Mouse (Mus musculus): ENCODE data around the gene Hist1h4a. TPM values are rescaled to one million over a fixed set of nuclear protein-coding genes. Genes with fewer than 3 reads are reported as not detected.

Hist1h4a gene
- polyA plus RNA-seq, 1 experiment from 2014 or later = not detected

GRCm38 (mm10) chr13:23740256-23740840 is 20.7 kb downstream of the Hist1h4a start:
- peak overlapping the region; percentile 52 for H3K4me3 ChIP-seq (ENCODE audit: low read depth, low read length)
- peak overlapping the region; percentile 91 for H3K4me2 ChIP-seq
- H3K27ac ChIP-seq (ENCODE audit: low read depth, low read length) = peak overlapping the region; percentile 100
- no peaks in the 10 kb centered on the region for H3K36me3 ChIP-seq (ENCODE audit: control insufficient read depth, insufficient read depth, low read length)
- DNase-seq (ENCODE audit: low spot score) = no peak
- 23% methylated on average over 13 of the region's 13 CpGs for WGBS
- no peak for ATAC-seq (replicated peaks; ENCODE audit: low FRiP score)
- no peaks in the 10 kb centered on the region for H3K27me3 ChIP-seq (replicated peaks; ENCODE audit: control insufficient read depth, insufficient read depth, low read length)
- H3K4me1 ChIP-seq (replicated peaks; ENCODE audit: control insufficient read depth, insufficient read depth, low read length) = peaks cover 7% of the 10 kb centered on the region
- H3K9ac ChIP-seq (ENCODE audit: low read depth, low read length) = peak overlapping the region; percentile 83
- H3K9me3 ChIP-seq (ENCODE audit: control insufficient read depth, low read length) = no peaks in the 10 kb centered on the region

GRCm38 (mm10) chr13:23739922-23740252 is 21.1 kb downstream of the Hist1h4a start:
- Histone ChIP-seq H3K27me3 (replicated peaks; ENCODE audit: control insufficient read depth, insufficient read depth, low read length) (no peaks in the 10 kb centered on the region), H3K9me3 (ENCODE audit: control insufficient read depth, low read length) (no peaks in the 10 kb centered on the region), H3K36me3 (ENCODE audit: control insufficient read depth, insufficient read depth, low read length) (no peaks in the 10 kb centered on the region), H3K4me2 (peak overlapping the region; percentile 91), H3K27ac (ENCODE audit: low read depth, low read length) (peak overlapping the region; percentile 100), H3K4me1 (replicated peaks; ENCODE audit: control insufficient read depth, insufficient read depth, low read length) (peaks cover 7% of the 10 kb centered on the region), H3K4me3 (ENCODE audit: low read depth, low read length) (peak overlapping the region; percentile 52), H3K9ac (ENCODE audit: low read depth, low read length) (peak overlapping the region; percentile 83)
- DNase-seq (ENCODE audit: low spot score) (no peak), ATAC-seq (replicated peaks; ENCODE audit: low FRiP score) (no peak)
- under 1% methylated on average over 14 of the region's 14 CpGs for WGBS

- H3K4me1 ChIP-seq (replicated peaks; ENCODE audit: control insufficient read depth, insufficient read depth, low read length) = peaks cover 7% of the 10 kb centered on the region
- H3K9ac ChIP-seq (ENCODE audit: low read depth, low read length) = peak overlapping the region; percentile 83
- H3K4me3 ChIP-seq (ENCODE audit: low read depth, low read length) = peak overlapping the region; percentile 52
- peak; percentile 85 for ATAC-seq (replicated peaks; ENCODE audit: low FRiP score)
- peak overlapping the region; percentile 100 for H3K27ac ChIP-seq (ENCODE audit: low read depth, low read length)
- no peaks in the 10 kb centered on the region for H3K27me3 ChIP-seq (replicated peaks; ENCODE audit: control insufficient read depth, insufficient read depth, low read length)
- no peaks in the 10 kb centered on the region for H3K9me3 ChIP-seq (ENCODE audit: control insufficient read depth, low read length)
- H3K4me2 ChIP-seq = peak overlapping the region; percentile 91
- H3K36me3 ChIP-seq (ENCODE audit: control insufficient read depth, insufficient read depth, low read length) = no peaks in the 10 kb centered on the region
- WGBS = under 1% methylated on average over 39 of the region's 39 CpGs
- DNase-seq (ENCODE audit: low spot score) = peak; percentile 94
Observed at GRCm38 (mm10) chr13:23739069-23739921, 21.7 kb downstream of the Hist1h4a start.

- peak; percentile 83 for ATAC-seq (replicated peaks; ENCODE audit: low FRiP score)
- H3K9me3 ChIP-seq (ENCODE audit: control insufficient read depth, low read length) = no peaks in the 10 kb centered on the region
- under 1% methylated on average over 30 of the region's 38 CpGs for WGBS
Observed at GRCm38 (mm10) chr13:23738677-23739068, 22.4 kb downstream of the Hist1h4a start, which contains the start of gene Hist1h1c. Gene Hist1h1c, plus strand, starts transcription at chr13:23738808.

GRCm38 (mm10) chr13:23738041-23738440 is 23.0 kb downstream of the Hist1h4a start:
- Histone ChIP-seq H3K36me3 (ENCODE audit: control insufficient read depth, insufficient read depth, low read length) (no peaks in the 10 kb centered on the region), H3K4me2 (peak overlapping the region; percentile 91), H3K4me1 (replicated peaks; ENCODE audit: control insufficient read depth, insufficient read depth, low read length) (peaks cover 7% of the 10 kb centered on the region), H3K27ac (ENCODE audit: low read depth, low read length) (peak overlapping the region; percentile 100), H3K9ac (ENCODE audit: low read depth, low read length) (peak overlapping the region; percentile 83), H3K27me3 (replicated peaks; ENCODE audit: control insufficient read depth, insufficient read depth, low read length) (no peaks in the 10 kb centered on the region), H3K4me3 (ENCODE audit: low read depth, low read length) (peak overlapping the region; percentile 52), H3K9me3 (ENCODE audit: control insufficient read depth, low read length) (no peaks in the 10 kb centered on the region)
- DNase-seq (ENCODE audit: low spot score) (no peak), ATAC-seq (replicated peaks; ENCODE audit: low FRiP score) (no peak)
- WGBS = 23% methylated on average over 4 of the region's 4 CpGs

More at GRCm38 (mm10) chr13:23738677-23739068, 22.4 kb downstream of the Hist1h4a start, which contains the start of gene Hist1h1c:
- no peaks in the 10 kb centered on the region for H3K27me3 ChIP-seq (replicated peaks; ENCODE audit: control insufficient read depth, insufficient read depth, low read length)
- H3K4me3 ChIP-seq (ENCODE audit: low read depth, low read length) = peak within 1 kb of the TSS; percentile 52
- H3K4me2 ChIP-seq = peak within 1 kb of the TSS; percentile 91
- no peaks in the 10 kb centered on the region for H3K36me3 ChIP-seq (ENCODE audit: control insufficient read depth, insufficient read depth, low read length)
- peak; percentile 95 for DNase-seq (ENCODE audit: low spot score)
- peak within 1 kb of the TSS; percentile 83 for H3K9ac ChIP-seq (ENCODE audit: low read depth, low read length)
- peaks cover 7% of the 10 kb centered on the region for H3K4me1 ChIP-seq (replicated peaks; ENCODE audit: control insufficient read depth, insufficient read depth, low read length)
- H3K27ac ChIP-seq (ENCODE audit: low read depth, low read length) = peak within 1 kb of the TSS; percentile 100

- 91% methylated on average over 5 of the region's 5 CpGs for WGBS
- H3K27me3 ChIP-seq (replicated peaks; ENCODE audit: control insufficient read depth, insufficient read depth, low read length) = no peaks in the 10 kb centered on the region
- H3K9me3 ChIP-seq (ENCODE audit: control insufficient read depth, low read length) = no peaks in the 10 kb centered on the region
- H3K27ac ChIP-seq (ENCODE audit: low read depth, low read length) = peak overlapping the region; percentile 32; the same call in 1 of the 2 replicates
- no peak overlapping the region for H3K4me2 ChIP-seq
- no peak for DNase-seq (ENCODE audit: low spot score)
- no peak overlapping the region for H3K4me3 ChIP-seq (ENCODE audit: low read depth, low read length)
- H3K4me1 ChIP-seq (replicated peaks; ENCODE audit: control insufficient read depth, insufficient read depth, low read length) = peaks cover 7% of the 10 kb centered on the region
- ATAC-seq (replicated peaks; ENCODE audit: low FRiP score) = no peak
- H3K36me3 ChIP-seq (ENCODE audit: control insufficient read depth, insufficient read depth, low read length) = no peaks in the 10 kb centered on the region
- H3K9ac ChIP-seq (ENCODE audit: low read depth, low read length) = no peak overlapping the region
Observed at GRCm38 (mm10) chr13:23737091-23737490, 23.9 kb downstream of the Hist1h4a start.

- H3K27me3 ChIP-seq (replicated peaks; ENCODE audit: control insufficient read depth, insufficient read depth, low read length) = no peaks in the 10 kb centered on the region
- H3K9me3 ChIP-seq (ENCODE audit: control insufficient read depth, low read length) = no peaks in the 10 kb centered on the region
- peaks cover 12% of the 10 kb centered on the region; the same call in 1 of the 2 replicates for H3K4me1 ChIP-seq (replicated peaks; ENCODE audit: control insufficient read depth, insufficient read depth, low read length)
- DNase-seq (ENCODE audit: low spot score) (no peak), ATAC-seq (replicated peaks; ENCODE audit: low FRiP score) (0 out of 2 replicates have a peak, but pooled peaks have one; percentile 29)
- WGBS = 25% methylated on average over 8 of the region's 8 CpGs
- no peak overlapping the region for H3K27ac ChIP-seq (ENCODE audit: low read depth, low read length)
- H3K4me2 ChIP-seq = no peak overlapping the region
- no peaks in the 10 kb centered on the region for H3K36me3 ChIP-seq (ENCODE audit: control insufficient read depth, insufficient read depth, low read length)
- H3K4me3 ChIP-seq (ENCODE audit: low read depth, low read length) = no peak overlapping the region
- no peak overlapping the region for H3K9ac ChIP-seq (ENCODE audit: low read depth, low read length)
Observed at GRCm38 (mm10) chr13:23732156-23732804, 28.8 kb downstream of the Hist1h4a start.

GRCm38 (mm10) chr13:23730479-23730878 is 30.6 kb downstream of the Hist1h4a start:
- H3K36me3 ChIP-seq (ENCODE audit: control insufficient read depth, insufficient read depth, low read length) = no peaks in the 10 kb centered on the region
- WGBS = 42% methylated on average over 8 of the region's 8 CpGs
- H3K9ac ChIP-seq (ENCODE audit: low read depth, low read length) = no peak overlapping the region
- no peaks in the 10 kb centered on the region for H3K9me3 ChIP-seq (ENCODE audit: control insufficient read depth, low read length)
- peak overlapping the region; percentile 27 for H3K4me2 ChIP-seq
- H3K4me1 ChIP-seq (replicated peaks; ENCODE audit: control insufficient read depth, insufficient read depth, low read length) = peaks cover 12% of the 10 kb centered on the region; the same call in 1 of the 2 replicates
- DNase-seq (ENCODE audit: low spot score) = no peak
- no peak overlapping the region for H3K27ac ChIP-seq (ENCODE audit: low read depth, low read length)
- H3K27me3 ChIP-seq (replicated peaks; ENCODE audit: control insufficient read depth, insufficient read depth, low read length) = no peaks in the 10 kb centered on the region
- ATAC-seq (replicated peaks; ENCODE audit: low FRiP score) = peak; percentile 50
- no peak overlapping the region for H3K4me3 ChIP-seq (ENCODE audit: low read depth, low read length)

Measured in liver, embryonic 11.5 days (tissue).